Mouse (Mus musculus) liver, postnatal 0 days (tissue): ENCODE measurements around the gene P2rx3.

Source experiments
- CTCF ChIP-seq: sonication (generic); IDR thresholded peaks from 2 replicates; pipeline ENCODE4 v1.5.1; 2016; ENCODE audit warnings: antibody characterized with exemption, low read depth
- EP300 ChIP-seq: IDR thresholded peaks from 2 replicates; pipeline ENCODE4 v1.6.1; 2016; ENCODE audit warnings: antibody characterized with exemption, low read depth, mild to moderate bottlenecking

- TF ChIP-seq CTCF (no peak), EP300 (no peak)
Measured at GRCm38 (mm10) chr2:85067903-85068625, 30.8 kb upstream of the P2rx3 start.
